Mouse (Mus musculus) midbrain, embryonic 10.5 days (tissue): ENCODE measurements around the gene Kcnj11. TPM values are rescaled to one million over a fixed set of nuclear protein-coding genes. Genes with fewer than 3 reads are reported as not detected.

Experiments used
- DNase-seq: peaks from one replicate; pipeline ENCODE4 v3.0.0-alpha.2; 2017; ENCODE audit warnings: low spot score
- H3K27ac ChIP-seq: fragments of 300-500 bp; sonication (generic); replicated peaks from 2 replicates; pipeline ENCODE4 v1.5.1; 2016; ENCODE audit warnings: mild to moderate bottlenecking
- H3K27me3 ChIP-seq: fragments of 300-500 bp; sonication (generic); 2 replicates; pipeline ENCODE4 v1.6.1; 2016; ENCODE audit warnings: low read depth, mild to moderate bottlenecking; ENCODE audit not compliant: poor library complexity, severe bottlenecking
- H3K36me3 ChIP-seq: fragments of 300-500 bp; sonication (generic); 2 replicates; pipeline ENCODE4 v1.6.1; 2016; ENCODE audit warnings: mild to moderate bottlenecking, moderate library complexity
- H3K4me1 ChIP-seq: fragments of 300-500 bp; sonication (generic); 2 replicates; pipeline ENCODE4 v1.6.1; 2016
- H3K4me3 ChIP-seq: fragments of 300-500 bp; sonication (generic); 2 replicates; pipeline ENCODE4 v1.5.1; 2016; ENCODE audit warnings: mild to moderate bottlenecking, moderate library complexity
- H3K9me3 ChIP-seq: fragments of 300-500 bp; sonication (generic); replicated peaks from 2 replicates; pipeline ENCODE4 v1.6.1; 2016; ENCODE audit warnings: mild to moderate bottlenecking
- WGBS: fragments of 180-500 bp; shearing (Covaris S2); methylation state at CpG from one replicate; pipeline ENCODE4 v1.1.7; 2016; 5-methylcytosine and 5-hydroxymethylcytosine counted together
- polyA plus RNA-seq: library from polyadenylated mRNA; unstranded; fragments of >200 nt; fragmentation: Nextera tagmentation; extraction: Ambion mirVana; gene quantifications from 2 replicates; pipeline ENCODE4 v1.2.1, GENCODE M21; 2016

The Kcnj11 gene
- polyA plus RNA-seq, 1 experiment from 2014 or later, result 0.12 TPM

DNA sequence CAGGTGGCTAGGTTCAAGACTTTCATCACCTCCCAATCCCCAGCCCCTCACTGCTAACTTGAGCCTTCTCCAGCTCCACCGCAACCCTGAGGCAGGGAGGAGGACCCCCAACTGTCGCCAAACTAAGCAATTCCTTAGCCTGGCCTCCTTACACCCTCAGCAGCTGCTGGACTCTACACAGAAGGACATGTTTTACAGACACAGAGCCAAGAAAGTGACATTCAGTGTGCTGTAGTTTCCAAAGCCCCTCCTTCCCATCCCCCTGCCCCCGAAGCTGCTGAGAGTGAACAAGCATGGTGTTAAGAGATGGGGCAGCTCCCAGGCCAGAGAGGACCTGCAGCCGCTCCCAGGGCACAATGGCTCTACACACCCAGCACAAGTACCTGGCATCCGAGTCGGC lies 23.9 kb upstream of the Kcnj11 start:
- Histone ChIP-seq H3K36me3 (no peaks in the 10 kb centered on the region), H3K4me3 (no peak overlapping the region), H3K4me1 (peaks cover 8% of the 10 kb centered on the region), H3K27ac (no peak overlapping the region), H3K27me3 (peaks cover 5% of the 10 kb centered on the region; the same call in 1 of the 2 replicates), H3K9me3 (no peaks in the 10 kb centered on the region)
- DNase-seq, result no peak
- 79% methylated on average over 6 of the region's 6 CpGs for WGBS

DNA sequence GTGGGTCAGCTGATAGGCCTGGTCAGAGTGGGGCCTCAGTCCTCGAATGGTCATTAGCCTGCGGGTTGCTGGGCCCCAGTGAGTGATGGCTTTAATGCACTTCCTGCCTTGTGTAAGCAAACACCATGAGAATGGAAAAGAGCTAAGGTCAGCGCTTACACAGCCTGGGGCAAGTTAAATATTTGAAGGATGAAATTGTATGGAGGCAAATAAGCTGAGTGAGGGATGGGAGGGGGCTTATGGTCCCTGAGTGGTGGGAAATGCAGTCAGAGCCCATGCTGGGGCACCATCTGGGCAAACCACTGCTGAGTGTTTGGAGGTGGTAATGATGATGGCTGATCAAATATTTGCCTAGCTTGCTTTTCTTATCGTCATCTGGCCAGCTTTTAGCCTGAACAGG lies 22.4 kb upstream of the Kcnj11 start:
- 70% methylated on average over 4 of the region's 4 CpGs for WGBS
- Histone ChIP-seq H3K36me3 (no peaks in the 10 kb centered on the region), H3K27ac (no peak overlapping the region), H3K9me3 (no peaks in the 10 kb centered on the region), H3K4me1 (0 out of 2 replicates have a peak, but pooled peaks cover 5% of the 10 kb centered on the region), H3K27me3 (0 out of 2 replicates have a peak, but pooled peaks cover 4% of the 10 kb centered on the region), H3K4me3 (no peak overlapping the region)
- DNase-seq, result no peak

DNA sequence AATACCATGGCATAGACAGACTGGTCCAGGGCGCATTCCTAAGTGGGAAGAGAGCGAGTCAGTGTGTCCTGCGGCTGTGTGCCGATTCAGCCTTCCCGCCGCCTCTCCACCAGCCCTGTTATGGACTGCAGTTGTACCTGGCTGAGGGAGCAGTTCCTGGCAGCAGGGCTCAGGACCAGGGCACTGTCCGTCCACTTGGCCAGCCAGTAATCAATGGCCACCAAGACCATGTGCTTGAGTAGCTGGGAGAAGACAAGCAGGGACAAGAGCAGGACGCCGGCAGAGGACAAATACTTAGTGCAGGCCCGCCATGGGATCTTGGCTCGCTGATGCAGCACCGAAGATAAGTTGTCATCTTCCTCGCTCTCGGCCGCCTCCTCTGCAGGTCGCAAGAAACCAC lies 16.5 kb upstream of the Kcnj11 start:
- Histone ChIP-seq H3K4me3 (no peak overlapping the region), H3K36me3 (no peaks in the 10 kb centered on the region), H3K27me3 (no peaks in the 10 kb centered on the region), H3K4me1 (peaks cover 17% of the 10 kb centered on the region), H3K27ac (no peak overlapping the region), H3K9me3 (no peaks in the 10 kb centered on the region)
- 92% methylated on average over 16 of the region's 16 CpGs for WGBS
- DNase-seq, result no peak

DNA sequence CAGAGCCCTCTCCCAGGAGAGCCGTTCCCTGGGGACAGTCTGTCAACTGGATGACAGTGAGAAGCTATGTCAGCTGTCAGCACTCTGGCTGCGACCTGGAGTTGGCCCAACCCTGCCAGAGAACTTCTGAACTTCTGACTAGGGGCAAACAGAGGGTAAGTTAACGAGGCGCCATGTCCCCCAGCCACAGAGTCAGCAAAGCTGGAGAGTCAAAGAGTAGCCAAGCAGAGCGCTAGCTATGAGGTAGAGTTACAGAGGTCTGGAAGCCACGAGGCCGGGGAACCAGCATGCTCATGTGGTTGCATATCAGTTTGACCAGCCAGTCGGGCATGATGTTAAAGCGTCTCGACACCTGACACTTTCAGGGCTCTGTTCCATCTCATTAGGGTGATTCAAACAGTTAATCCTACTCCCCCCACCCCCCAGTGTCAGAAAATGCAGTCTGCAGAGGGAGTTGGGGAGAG lies 15.6 kb upstream of the Kcnj11 start:
- H3K36me3 ChIP-seq, result no peaks in the 10 kb centered on the region
- no peak for DNase-seq
- H3K27ac ChIP-seq, result no peak overlapping the region
- WGBS, result 78% methylated on average over 10 of the region's 10 CpGs
- no peak overlapping the region for H3K4me3 ChIP-seq
- no peaks in the 10 kb centered on the region for H3K27me3 ChIP-seq
- peaks cover 17% of the 10 kb centered on the region for H3K4me1 ChIP-seq
- H3K9me3 ChIP-seq, result no peaks in the 10 kb centered on the region

DNA sequence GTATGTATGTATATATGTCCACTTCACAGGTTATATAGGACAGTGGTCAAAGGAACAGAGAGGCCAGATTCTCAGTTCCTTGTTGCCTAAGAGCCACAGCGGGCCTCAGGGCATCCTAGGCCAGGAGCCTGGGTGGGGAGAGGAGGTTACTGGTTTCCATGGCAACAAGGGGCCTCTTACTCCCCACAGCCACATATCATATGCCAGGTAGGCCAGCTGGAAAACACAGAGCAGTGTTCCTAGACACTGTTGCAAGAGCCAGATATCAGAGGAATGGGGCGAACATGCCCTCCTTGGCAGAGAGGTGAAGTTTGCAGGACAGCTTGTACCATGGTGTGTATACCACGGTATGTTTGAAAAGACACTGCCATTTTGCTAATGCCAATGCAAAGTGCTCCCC lies 12.9 kb upstream of the Kcnj11 start:
- H3K27ac ChIP-seq, result no peak overlapping the region
- H3K9me3 ChIP-seq, result no peaks in the 10 kb centered on the region
- WGBS, result 80% methylated on average over 3 of the region's 3 CpGs
- no peaks in the 10 kb centered on the region for H3K27me3 ChIP-seq
- H3K4me3 ChIP-seq, result no peak overlapping the region
- H3K4me1 ChIP-seq, result peaks cover 17% of the 10 kb centered on the region
- H3K36me3 ChIP-seq, result no peaks in the 10 kb centered on the region
- no peak for DNase-seq

DNA sequence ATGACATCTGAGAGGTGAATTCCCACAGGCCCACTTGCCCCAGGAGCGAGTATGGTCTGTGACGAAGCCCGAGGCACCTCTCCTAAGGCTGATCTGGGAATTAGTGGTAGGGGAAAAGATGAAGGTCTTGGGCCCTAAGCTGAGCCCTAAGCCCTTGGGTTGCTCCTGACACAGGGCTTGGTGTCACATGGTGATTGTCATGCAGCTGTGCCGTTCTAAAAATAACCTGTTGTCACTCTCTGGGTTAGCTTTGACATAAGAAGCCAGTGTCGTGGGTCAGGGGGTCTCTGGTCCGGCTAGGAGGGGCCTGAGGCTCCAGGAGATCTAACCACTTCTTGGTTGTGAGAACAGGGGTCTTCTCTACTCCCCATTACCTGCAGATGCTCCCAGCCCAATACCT lies 11.4 kb upstream of the Kcnj11 start:
- Histone ChIP-seq H3K4me3 (no peak overlapping the region), H3K36me3 (no peaks in the 10 kb centered on the region), H3K27ac (no peak overlapping the region), H3K9me3 (no peaks in the 10 kb centered on the region), H3K27me3 (0 out of 2 replicates have a peak, but pooled peaks cover 5% of the 10 kb centered on the region), H3K4me1 (peaks cover 17% of the 10 kb centered on the region)
- DNase-seq, result no peak
- WGBS, result 89% methylated on average over 6 of the region's 6 CpGs

DNA sequence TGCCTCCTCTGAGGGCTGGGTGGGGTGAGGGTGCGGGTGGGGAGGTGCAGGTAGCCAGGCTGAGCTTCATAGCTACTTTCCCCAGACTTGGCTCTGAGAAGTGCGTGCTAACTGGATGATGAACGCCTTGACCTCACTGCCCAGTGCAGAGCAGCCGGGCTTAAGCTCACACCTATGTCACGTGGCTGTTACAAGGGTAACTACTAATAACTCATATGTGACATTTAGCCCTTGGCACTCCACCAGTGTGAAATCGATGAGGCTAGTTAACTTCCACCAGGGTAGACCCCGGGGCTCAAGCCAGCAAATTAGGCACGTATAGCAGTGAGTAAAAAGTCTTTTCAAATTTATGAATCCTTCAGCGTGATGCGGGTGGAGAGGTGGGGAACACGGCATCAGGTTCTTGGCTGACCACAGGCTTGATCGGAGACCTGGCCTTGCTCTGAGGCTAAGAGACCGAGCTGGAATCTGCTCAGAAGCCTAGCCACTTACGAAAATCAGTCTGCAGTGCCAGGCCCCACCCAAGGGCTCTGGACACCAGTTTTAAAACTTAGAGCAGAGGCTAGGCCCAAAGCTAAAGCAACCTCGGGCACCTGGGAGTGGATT lies 10.8 kb upstream of the Kcnj11 start:
- Histone ChIP-seq H3K27me3 (0 out of 2 replicates have a peak, but pooled peaks cover 5% of the 10 kb centered on the region), H3K27ac (no peak overlapping the region), H3K9me3 (no peaks in the 10 kb centered on the region), H3K4me1 (peaks cover 15% of the 10 kb centered on the region), H3K4me3 (no peak overlapping the region), H3K36me3 (no peaks in the 10 kb centered on the region)
- DNase-seq, result no peak
- WGBS, result 91% methylated on average over 15 of the region's 15 CpGs

DNA sequence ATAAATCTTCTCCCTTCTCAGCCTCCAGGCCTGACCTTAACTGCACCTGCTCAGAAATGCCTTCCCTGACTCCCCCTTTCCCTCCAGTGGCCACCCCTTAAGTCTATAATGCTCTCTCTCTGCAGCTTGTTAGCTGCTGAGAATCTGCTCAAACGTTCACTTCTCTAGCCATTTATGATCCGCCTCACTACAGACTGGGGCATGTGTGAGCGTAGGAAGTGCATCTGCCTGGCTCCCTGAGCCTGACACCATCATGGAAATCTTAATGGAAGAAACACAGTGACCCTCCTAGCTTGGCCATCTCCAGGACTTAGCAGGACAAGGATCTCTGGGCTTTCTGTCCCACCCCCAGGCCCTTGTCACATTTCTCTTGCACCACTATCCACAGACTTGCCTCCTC lies 9.5 kb upstream of the Kcnj11 start:
- 87% methylated on average over 3 of the region's 3 CpGs for WGBS

DNA sequence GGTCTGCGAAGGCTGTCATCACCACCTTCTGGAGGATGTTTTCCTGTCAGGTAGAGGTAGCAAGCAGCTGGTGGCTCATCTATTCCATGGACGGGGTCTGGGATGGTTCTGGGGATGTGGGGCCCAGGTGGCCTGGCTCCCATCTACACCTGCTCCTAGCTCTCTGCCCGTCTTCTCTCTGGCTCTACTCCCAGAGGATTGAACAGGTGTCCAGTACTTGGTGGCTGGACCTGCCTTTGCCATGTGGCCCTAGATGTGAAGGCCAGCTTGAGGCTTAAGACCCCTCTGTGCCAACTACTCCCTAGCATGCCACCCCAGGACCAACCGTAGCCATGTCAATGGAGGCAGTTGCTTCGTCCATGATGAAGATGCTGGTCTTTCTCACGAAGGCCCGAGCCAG lies 4.9 kb upstream of the Kcnj11 start:
- WGBS, result 92% methylated on average over 7 of the region's 7 CpGs

More for the DNA sequence above, 9.5 kb upstream of the Kcnj11 start:
- no peak for DNase-seq
- H3K4me3 ChIP-seq, result no peak overlapping the region
- no peaks in the 10 kb centered on the region for H3K36me3 ChIP-seq
- H3K27ac ChIP-seq, result no peak overlapping the region
- 0 out of 2 replicates have a peak, but pooled peaks cover 5% of the 10 kb centered on the region for H3K27me3 ChIP-seq
- peaks cover 9% of the 10 kb centered on the region for H3K4me1 ChIP-seq
- no peaks in the 10 kb centered on the region for H3K9me3 ChIP-seq

DNA sequence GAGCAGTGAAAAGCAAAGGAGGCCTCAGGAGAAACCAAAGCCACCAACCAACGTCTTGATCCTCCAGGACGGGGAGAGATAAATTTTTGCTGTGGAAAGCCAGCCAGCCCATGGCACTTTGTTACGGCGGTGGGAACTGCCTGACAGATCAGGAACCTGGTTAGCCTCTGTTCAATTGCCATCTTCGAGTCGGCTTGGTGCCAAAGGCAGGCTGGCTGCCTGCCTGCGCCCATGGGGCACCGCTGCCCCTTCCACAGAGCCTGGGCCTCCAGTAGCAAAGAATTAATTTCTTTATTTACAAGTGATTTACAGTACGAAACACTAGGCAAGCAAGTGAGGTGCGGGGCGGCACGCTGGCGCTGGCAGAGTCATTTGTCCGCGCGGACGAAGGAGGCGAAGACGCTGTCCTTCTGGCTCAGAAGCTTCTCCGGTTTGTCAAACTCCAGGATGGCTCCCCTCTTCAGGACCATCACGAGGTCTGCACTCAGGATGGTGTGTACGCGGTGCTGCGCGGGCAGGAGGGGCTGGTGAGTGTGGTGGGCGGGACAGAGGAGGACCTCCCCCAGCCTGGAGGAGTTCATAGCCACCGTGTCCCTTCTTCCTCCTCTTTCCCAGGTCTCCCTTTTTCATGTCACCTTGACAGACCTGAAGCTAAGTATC lies 3.8 kb upstream of the Kcnj11 start:
- H3K27ac ChIP-seq, result no peak overlapping the region
- H3K36me3 ChIP-seq, result no peaks in the 10 kb centered on the region
- DNase-seq, result no peak
- no peaks in the 10 kb centered on the region for H3K9me3 ChIP-seq
- H3K27me3 ChIP-seq, result peaks cover 20% of the 10 kb centered on the region
- 88% methylated on average over 27 of the region's 27 CpGs for WGBS
- H3K4me3 ChIP-seq, result no peak overlapping the region
- H3K4me1 ChIP-seq, result peaks cover 9% of the 10 kb centered on the region; the same call in 1 of the 2 replicates

More for the DNA sequence above, 4.9 kb upstream of the Kcnj11 start:
- peaks cover 9% of the 10 kb centered on the region for H3K27me3 ChIP-seq
- H3K27ac ChIP-seq, result no peak overlapping the region
- H3K4me1 ChIP-seq, result peaks cover 4% of the 10 kb centered on the region; the same call in 1 of the 2 replicates
- H3K9me3 ChIP-seq, result no peaks in the 10 kb centered on the region
- DNase-seq, result no peak
- H3K4me3 ChIP-seq, result no peak overlapping the region
- H3K36me3 ChIP-seq, result no peaks in the 10 kb centered on the region

DNA sequence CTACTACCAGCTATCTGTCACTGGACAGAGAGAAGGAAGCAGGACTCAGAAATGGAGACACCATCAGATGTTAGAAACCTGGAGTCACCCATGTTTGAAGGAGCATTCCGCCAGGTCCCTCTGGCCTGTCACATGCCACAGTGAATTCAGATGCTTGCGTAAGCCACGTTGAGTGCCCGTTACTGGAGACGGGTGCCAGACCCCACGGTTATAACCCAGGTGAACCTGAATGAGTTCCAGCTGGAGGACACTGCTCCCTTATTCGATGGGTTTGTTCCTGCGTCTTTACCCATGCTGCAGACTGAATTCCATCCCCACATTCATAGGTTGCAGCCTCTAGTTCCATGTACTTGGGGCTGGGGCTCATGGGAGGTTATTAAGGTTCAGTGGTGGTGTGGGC lies 3.2 kb upstream of the Kcnj11 start:
- WGBS, result 91% methylated on average over 8 of the region's 8 CpGs
- no peak for DNase-seq
- Histone ChIP-seq H3K4me3 (no peak overlapping the region), H3K36me3 (no peaks in the 10 kb centered on the region), H3K27ac (no peak overlapping the region), H3K27me3 (peaks cover 27% of the 10 kb centered on the region), H3K9me3 (no peaks in the 10 kb centered on the region), H3K4me1 (peaks cover 9% of the 10 kb centered on the region; the same call in 1 of the 2 replicates)

DNA sequence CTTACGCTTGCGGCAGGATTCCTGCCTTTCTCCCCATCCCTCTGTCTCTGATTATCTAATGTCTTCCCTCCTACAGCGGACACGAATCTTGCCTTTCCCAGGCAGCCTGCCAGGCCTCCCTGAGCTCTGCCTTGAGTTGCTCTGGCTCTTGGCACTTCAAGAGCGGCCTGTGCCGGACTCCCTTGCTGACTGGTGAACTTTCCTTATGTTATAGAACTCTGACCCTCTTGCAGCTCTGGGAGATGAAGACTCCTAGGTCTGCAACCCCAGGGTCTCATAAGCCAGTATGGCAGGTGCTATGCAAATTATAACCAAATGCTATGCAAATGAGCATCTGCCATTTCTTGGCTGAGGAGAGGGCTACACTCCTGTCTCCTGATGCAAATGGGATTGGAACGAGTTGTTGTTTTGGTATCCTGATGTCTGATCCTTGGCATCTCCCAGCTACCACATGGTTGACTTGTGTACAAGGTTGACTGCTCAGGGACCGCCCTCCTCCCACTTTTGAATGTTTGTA lies 2.6 kb upstream of the Kcnj11 start:
- H3K4me1 ChIP-seq, result peaks cover 9% of the 10 kb centered on the region; the same call in 1 of the 2 replicates
- no peaks in the 10 kb centered on the region for H3K9me3 ChIP-seq
- no peak for DNase-seq
- peaks cover 33% of the 10 kb centered on the region for H3K27me3 ChIP-seq
- H3K4me3 ChIP-seq, result no peak overlapping the region
- no peak overlapping the region for H3K27ac ChIP-seq
- H3K36me3 ChIP-seq, result no peaks in the 10 kb centered on the region
- 78% methylated on average over 8 of the region's 8 CpGs for WGBS

DNA sequence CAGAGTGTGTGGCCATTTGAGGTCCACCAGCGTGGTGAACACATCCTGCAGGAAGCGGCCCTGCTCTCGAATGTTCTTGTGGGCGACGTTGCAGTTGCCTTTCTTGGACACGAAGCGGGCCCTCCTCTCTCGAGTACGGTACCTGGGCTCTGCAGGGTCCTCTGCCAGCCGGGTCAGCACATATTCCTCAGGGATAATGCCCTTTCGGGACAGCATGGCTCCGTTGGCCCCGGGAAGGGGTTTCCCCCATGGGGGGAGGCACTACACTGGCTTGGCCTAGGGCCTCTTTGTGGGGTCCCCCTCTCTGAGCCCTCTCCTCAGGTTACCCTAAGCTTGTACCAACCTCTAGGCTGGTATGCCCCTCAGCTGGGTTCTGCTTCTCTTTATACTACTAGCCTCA lies 882 bp downstream of the Kcnj11 start:
- Histone ChIP-seq H3K27me3 (peaks cover 63% of the 10 kb centered on the region), H3K4me1 (peaks cover 9% of the 10 kb centered on the region; the same call in 1 of the 2 replicates), H3K36me3 (no peaks in the 10 kb centered on the region), H3K4me3 (peak overlapping the region; percentile 74; the same call in 1 of the 2 replicates), H3K9me3 (no peaks in the 10 kb centered on the region), H3K27ac (no peak overlapping the region)
- DNase-seq, result no peak
- WGBS, result 88% methylated on average over 13 of the region's 13 CpGs
